Mouse (Mus musculus) heart, postnatal 0 days (tissue): ENCODE data around the gene Zfp111. TPM values are rescaled to one million over a fixed set of nuclear protein-coding genes. Genes with fewer than 3 reads are reported as not detected.

Experiments used
- ATAC-seq: fragments of 200-750 bp; cut with Nextera tagmentation; 2 replicates; pipeline ENCODE4 v1.8.0; 2017; ENCODE audit warnings: low read depth, moderate number of reproducible peaks, moderate library complexity; ENCODE audit not compliant: insufficient read depth
- DNase-seq: peaks from one replicate; pipeline ENCODE4 v3.0.0-alpha.2; 2016; ENCODE audit warnings: low spot score
- H3K27ac ChIP-seq: fragments of 300-500 bp; sonication (generic); 2 replicates; pipeline ENCODE4 v1.5.1; 2014; ENCODE audit warnings: low read depth, mild to moderate bottlenecking
- H3K27me3 ChIP-seq: fragments of 300-500 bp; sonication (generic); 2 replicates; pipeline ENCODE4 v1.6.1; 2014; ENCODE audit warnings: low read length, mixed read lengths; ENCODE audit not compliant: control insufficient read depth, insufficient read depth
- H3K36me3 ChIP-seq: fragments of 300-500 bp; sonication (generic); replicated peaks from 2 replicates; pipeline ENCODE4 v1.6.1; 2014; ENCODE audit warnings: low read length, mixed read lengths; ENCODE audit not compliant: control insufficient read depth, insufficient read depth
- H3K4me1 ChIP-seq: fragments of 300-500 bp; sonication (generic); 2 replicates; pipeline ENCODE4 v1.6.1; 2014; ENCODE audit warnings: antibody characterized with exemption; ENCODE audit not compliant: control insufficient read depth, insufficient read depth
- H3K4me2 ChIP-seq: fragments of 300-500 bp; sonication (generic); 2 replicates; pipeline ENCODE4 v1.6.1; 2014; ENCODE audit warnings: low read depth, mild to moderate bottlenecking, low read length, moderate library complexity
- H3K4me3 ChIP-seq: fragments of 300-500 bp; sonication (generic); 2 replicates; pipeline ENCODE4 v1.5.1; 2014; ENCODE audit warnings: low read depth, low read length
- H3K9ac ChIP-seq: fragments of 300-500 bp; sonication (generic); replicated peaks from 2 replicates; pipeline ENCODE4 v1.6.1; 2014; ENCODE audit warnings: low read depth, low read length, mixed read lengths
- H3K9me3 ChIP-seq: fragments of 300-500 bp; sonication (generic); replicated peaks from 2 replicates; pipeline ENCODE4 v1.6.1; 2016; ENCODE audit warnings: low read length; ENCODE audit not compliant: control insufficient read depth
- CTCF ChIP-seq: IDR thresholded peaks from 2 replicates; pipeline ENCODE4 v1.5.1; 2016; ENCODE audit warnings: antibody characterized with exemption, control low read depth, low read depth
- EP300 ChIP-seq: IDR thresholded peaks from 2 replicates; pipeline ENCODE4 v1.6.1; 2016; ENCODE audit warnings: antibody characterized with exemption, low read depth
- WGBS: fragments of 180-500 bp; shearing (Covaris S2); extraction: QIAGEN DNeasy Blood & Tissue Kit; methylation state at CpG from one replicate; pipeline ENCODE4 v1.1.7; 2014; 5-methylcytosine and 5-hydroxymethylcytosine counted together
- polyA plus RNA-seq: library from polyadenylated mRNA; unstranded; fragments of >200 nt; fragmentation: Nextera tagmentation; extraction: Ambion mirVana; gene quantifications from 2 replicates; pipeline ENCODE4 v1.2.1, GENCODE M21; 2015
- total RNA-seq: library from RNA; depleted of rRNA; stranded (reverse); fragments of >200 nt; gene quantifications from 2 replicates; pipeline ENCODE4 v1.2.3, GENCODE M21; 2014; ENCODE audit warnings: low replicate concordance; rRNA removed

Gene Zfp111
- 2.2 and 3.5 TPM in 2 replicates for total RNA-seq
- 2.4 and 2.7 TPM in 2 replicates for polyA plus RNA-seq

GRCm38 (mm10) chr7:24211343-24211742 is at the start of gene Zfp111:
Gene Zfp111, minus strand, starts transcription at chr7:24211443.
- WGBS = 71% methylated on average over 5 of the region's 5 CpGs
- TF ChIP-seq CTCF (no peak), EP300 (no peak)

GRCm38 (mm10) chr7:24260000-24260312 is 48.7 kb upstream of the Zfp111 start:
- 78% methylated on average over 4 of the region's 4 CpGs for WGBS
- no peak for DNase-seq
- no peak for ATAC-seq

More at GRCm38 (mm10) chr7:24211343-24211742, at the start of gene Zfp111:
- H3K36me3 ChIP-seq = no peaks in the 10 kb centered on the region
- ATAC-seq (no peak), DNase-seq (no peak)
- no peak within 1 kb of the TSS for H3K9ac ChIP-seq
- peaks cover 8% of the 10 kb centered on the region for H3K4me1 ChIP-seq
- no peak within 1 kb of the TSS for H3K4me2 ChIP-seq
- no peak within 1 kb of the TSS for H3K27ac ChIP-seq
- no peak within 1 kb of the TSS for H3K4me3 ChIP-seq
- no peaks in the 10 kb centered on the region for H3K9me3 ChIP-seq
- no peaks in the 10 kb centered on the region for H3K27me3 ChIP-seq

GRCm38 (mm10) chr7:24259306-24259999 is 48.2 kb upstream of the Zfp111 start:
- Histone ChIP-seq H3K27me3 (no peaks in the 10 kb centered on the region), H3K4me1 (no peaks in the 10 kb centered on the region), H3K27ac (no peak overlapping the region), H3K4me3 (no peak overlapping the region), H3K36me3 (peaks cover 20% of the 10 kb centered on the region), H3K9ac (no peak overlapping the region), H3K9me3 (no peaks in the 10 kb centered on the region), H3K4me2 (no peak overlapping the region)
- no peak for ATAC-seq
- no peak for TF ChIP-seq EP300
- no peak for DNase-seq
- 78% methylated on average over 13 of the region's 13 CpGs for WGBS

More at GRCm38 (mm10) chr7:24260000-24260312, 48.7 kb upstream of the Zfp111 start:
- Histone ChIP-seq H3K9me3 (no peaks in the 10 kb centered on the region), H3K4me3 (no peak overlapping the region), H3K9ac (no peak overlapping the region), H3K36me3 (peaks cover 20% of the 10 kb centered on the region), H3K4me2 (no peak overlapping the region), H3K27ac (no peak overlapping the region), H3K27me3 (no peaks in the 10 kb centered on the region), H3K4me1 (no peaks in the 10 kb centered on the region)
- TF ChIP-seq EP300 = no peak
- no peak for TF ChIP-seq CTCF

GRCm38 (mm10) chr7:24254633-24255474 is 43.6 kb upstream of the Zfp111 start, which contains the start of gene Zfp108:
Gene Zfp108, plus strand, starts transcription at chr7:24254794.
- ATAC-seq (peak; percentile 92), DNase-seq (peak; percentile 87)
- no peak for TF ChIP-seq EP300
- no peaks in the 10 kb centered on the region for H3K27me3 ChIP-seq
- 0 out of 2 replicates have a peak, but pooled peaks cover 3% of the 10 kb centered on the region for H3K4me1 ChIP-seq
- 0 out of 2 replicates have a peak, but pooled peaks cover 5% of the 10 kb centered on the region for H3K36me3 ChIP-seq
- H3K27ac ChIP-seq = no peak within 1 kb of the TSS
- no peaks in the 10 kb centered on the region for H3K9me3 ChIP-seq
- 19% methylated on average over 21 of the region's 21 CpGs for WGBS
- peak within 1 kb of the TSS; percentile 78 for H3K4me2 ChIP-seq
- peak within 1 kb of the TSS; percentile 67 for H3K9ac ChIP-seq
- peak within 1 kb of the TSS; percentile 64 for H3K4me3 ChIP-seq

GRCm38 (mm10) chr7:24253779-24254615 is 42.8 kb upstream of the Zfp111 start:
- Histone ChIP-seq H3K9me3 (no peaks in the 10 kb centered on the region), H3K9ac (peak overlapping the region; percentile 67), H3K4me3 (peak overlapping the region; percentile 64), H3K27me3 (no peaks in the 10 kb centered on the region), H3K36me3 (no peaks in the 10 kb centered on the region), H3K4me1 (0 out of 2 replicates have a peak, but pooled peaks cover 3% of the 10 kb centered on the region), H3K27ac (no peak overlapping the region), H3K4me2 (peak overlapping the region; percentile 78)
- no peak for TF ChIP-seq CTCF
- TF ChIP-seq EP300 = no peak
- WGBS = 65% methylated on average over 9 of the region's 9 CpGs
- ATAC-seq (peak; percentile 38; the same call in 1 of the 2 replicates), DNase-seq (no peak)
